Mouse (Mus musculus) megakaryocyte, embryonic 14.5 days (primary cell): Measurements from ENCODE around the gene Eef1a2.

ENCODE experiments used
- FLI1 ChIP-seq: IDR thresholded peaks from 2 replicates; pipeline ENCODE4 v1.6.1; 2012; ENCODE audit warnings: low read length, inconsistent platforms, mixed read lengths
- GATA1 ChIP-seq: IDR thresholded peaks from 3 replicates; pipeline ENCODE4 v1.6.1; 2012; ENCODE audit warnings: mixed read lengths, low read length, inconsistent platforms, borderline replicate concordance

DNA sequence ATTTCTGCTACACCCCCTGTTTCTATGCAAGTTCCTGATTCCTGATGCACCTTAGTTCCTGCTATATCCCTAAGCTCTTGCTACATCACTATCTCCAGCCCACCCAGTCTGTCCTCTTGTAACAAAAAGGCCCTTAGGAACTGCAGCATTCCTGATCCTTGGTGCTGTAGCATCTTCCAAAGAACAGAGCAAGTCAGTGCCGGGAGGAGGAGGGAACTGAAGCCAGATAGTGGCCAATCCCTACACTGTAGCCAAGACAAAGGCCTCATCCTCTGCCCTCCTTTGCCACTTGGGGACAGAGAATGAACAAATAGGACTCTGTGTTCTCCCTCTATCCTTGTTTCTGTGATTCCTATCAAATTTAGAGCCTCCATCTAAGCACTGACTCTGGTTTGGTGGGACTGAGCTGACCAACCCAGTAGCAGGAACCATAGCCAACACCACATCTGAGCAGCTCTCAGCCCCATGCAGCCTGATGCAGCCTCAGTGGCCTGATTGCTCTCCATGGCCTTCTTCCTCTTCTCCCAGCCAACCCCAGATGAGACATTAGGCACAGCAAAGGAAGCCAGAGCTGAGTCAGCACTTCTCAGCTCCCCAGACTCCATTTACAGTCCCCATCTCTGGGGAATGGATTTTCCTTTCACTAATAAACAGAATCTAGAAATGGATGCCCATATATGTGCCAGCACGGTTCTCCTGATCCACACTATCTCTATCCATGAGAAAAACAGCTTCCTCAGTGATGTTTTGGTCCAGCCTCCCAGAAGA, 13.1 kb downstream of the Eef1a2 start:
- no peak for TF ChIP-seq GATA1
- TF ChIP-seq FLI1: no peak
